1 mouse cellular context compared by ENCODE assay signal in the genomic region with DNA sequence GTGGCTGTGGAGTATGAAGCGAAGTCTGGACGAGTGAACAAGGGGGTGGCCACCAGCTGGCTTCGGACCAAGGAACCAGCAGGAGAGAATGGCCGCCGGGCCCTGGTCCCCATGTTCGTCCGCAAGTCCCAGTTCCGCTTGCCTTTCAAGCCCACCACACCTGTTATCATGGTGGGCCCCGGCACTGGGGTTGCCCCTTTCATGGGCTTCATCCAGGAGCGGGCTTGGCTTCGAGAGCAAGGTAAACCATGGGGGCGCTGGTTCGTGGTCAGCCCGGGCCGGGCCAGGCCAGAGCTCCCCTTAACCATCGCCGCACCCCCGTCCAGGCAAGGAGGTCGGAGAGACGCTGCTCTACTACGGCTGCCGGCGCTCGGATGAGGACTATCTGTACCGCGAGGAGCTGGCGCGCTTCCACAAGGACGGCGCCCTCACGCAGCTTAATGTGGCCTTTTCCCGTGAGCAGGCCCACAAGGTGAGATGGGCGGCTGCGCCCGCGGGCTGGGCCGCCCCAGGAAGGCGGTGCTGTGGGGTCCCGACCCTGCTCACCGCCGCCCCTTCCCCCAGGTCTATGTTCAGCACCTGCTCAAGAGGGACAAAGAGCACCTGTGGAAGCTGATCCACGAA.
TF ChIP-seq lines count a peak whose summit lies in the region.

No protein-coding gene starts in this region.

TF ChIP-seq in ES-E14, 5 proteins besides CTCF, POLR2A, EP300 and RAD21:
- TF ChIP-seq HCFC1 (IDR thresholded peaks at IDR 0.05; ENCODE audit: borderline replicate concordance, insufficient read depth, low read length) (no peak), MAFK (IDR thresholded peaks at IDR 0.05; ENCODE audit: insufficient read depth, low read depth, low read length) (no peak), ZC3H11A (IDR thresholded peaks at IDR 0.05; ENCODE audit: borderline replicate concordance, low read depth, low read length) (no peak), CHD2 (IDR thresholded peaks at IDR 0.05; ENCODE audit: low read depth, low read length) (no peak), ZNF384 (IDR thresholded peaks at IDR 0.05; ENCODE audit: low read depth, low read length) (no peak)
